13 mouse cellular contexts compared by ENCODE assay signal in the genomic region with DNA sequence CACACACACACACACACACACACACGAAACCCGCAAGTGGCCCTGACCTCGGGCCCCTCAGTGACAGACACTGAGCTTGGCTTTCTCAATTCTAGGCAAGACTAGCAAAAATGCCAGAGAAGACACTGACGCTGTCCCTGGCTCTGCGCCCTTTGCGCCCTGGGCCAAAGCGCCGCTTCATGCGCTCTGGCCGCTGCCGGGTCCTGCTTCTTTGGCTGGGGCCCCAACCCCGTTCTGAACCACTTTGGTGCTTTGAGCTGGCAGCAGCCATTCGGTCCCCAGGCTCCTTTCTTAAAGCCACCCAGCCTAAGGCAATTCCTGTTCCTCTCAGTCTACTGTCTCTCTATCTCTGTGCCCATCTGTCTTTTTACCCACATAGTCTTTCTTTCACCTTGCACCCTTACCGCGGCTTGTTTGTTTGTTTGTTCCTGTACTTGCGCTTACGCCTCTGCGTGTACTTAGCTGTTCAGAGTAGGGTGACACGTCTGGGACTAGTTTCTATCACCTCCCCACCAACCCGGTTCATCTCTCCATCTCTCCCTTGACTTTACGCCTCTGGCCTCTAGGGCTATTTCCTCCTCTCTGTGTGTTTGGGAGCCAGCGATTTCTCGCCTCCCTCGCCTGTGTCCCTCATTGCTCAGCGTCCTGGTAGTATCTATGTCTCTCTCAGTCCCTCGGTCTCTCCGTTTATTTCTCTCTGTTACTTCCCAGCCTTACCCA. TPM values are rescaled to one million over a fixed set of nuclear protein-coding genes. Genes with fewer than 3 reads are reported as not detected.
A peak's percentile ranks its signal among the peaks of the same experiment; 100 is the strongest.
DNase-seq lines count a peak whose midpoint lies in the region; ATAC-seq and TF ChIP-seq lines count a peak whose summit lies in the region.
"Had no signal": no experiment of that assay in that cellular context is flagged by ENCODE, and none has a peak within 500 bp of the region (broad histone marks: within the 10 kb centered on the region; RNA-seq: fewer than 3 reads in every experiment).

No protein-coding gene starts in this region.

- peak overlapping the region; percentile 71; the same call in 1 of the 2 replicates for H3K4me2 ChIP-seq in heart, embryonic 13.5 days
- H3K4me2 ChIP-seq in hindbrain, embryonic 11.5 days (replicated peaks; ENCODE audit: low read depth, low read length), result peak overlapping the region; percentile 49
- peak overlapping the region; percentile 72 for H3K4me2 ChIP-seq in midbrain, embryonic 14.5 days (ENCODE audit: low read length)

- no peaks in the 10 kb centered on the region for H3K9me3 ChIP-seq in heart, embryonic 13.5 days
- H3K9me3 ChIP-seq in hindbrain, embryonic 11.5 days (ENCODE audit: control insufficient read depth, low read length), result no peaks in the 10 kb centered on the region
- H3K9me3 ChIP-seq in midbrain, embryonic 14.5 days (ENCODE audit: control insufficient read depth, low read length), result no peaks in the 10 kb centered on the region
- H3K9me3 ChIP-seq: limb, embryonic 15.5 days had no signal

- DNase-seq in heart, postnatal 14 days, result no peak
- peak; percentile 46 for DNase-seq in brain, embryonic 14.5 days (ENCODE audit: low read depth)
- DNase-seq in hindbrain, embryonic 11.5 days (ENCODE audit: low spot score), result no peak
- DNase-seq in midbrain, embryonic 14.5 days, result peak; percentile 55
- no peak for DNase-seq in spleen, adult 18-20 months
- no peak for DNase-seq in heart, postnatal 10 days
- DNase-seq in frontal cortex, adult 2 months (ENCODE audit: extremely low spot score in 1 of 2, low spot score in 1 of 2), result no peak
- DNase-seq: right cerebral cortex, postnatal 25 days had no signal

- TF ChIP-seq CTCF in brain, embryonic 14.5 days (IDR thresholded peaks at IDR 0.05; ENCODE audit: borderline replicate concordance, extremely low read depth, insufficient read depth, insufficient read length), result no peak

- peak overlapping the region; percentile 48 for H3K4me3 ChIP-seq in heart, embryonic 13.5 days
- peak overlapping the region; percentile 54 for H3K4me3 ChIP-seq in hindbrain, embryonic 11.5 days (ENCODE audit: low read depth, low read length)
- H3K4me3 ChIP-seq in midbrain, embryonic 14.5 days (replicated peaks; ENCODE audit: low read depth, low read length), result peak overlapping the region; percentile 44

- no peak overlapping the region for H3K9ac ChIP-seq in heart, embryonic 13.5 days
- H3K9ac ChIP-seq in hindbrain, embryonic 11.5 days (ENCODE audit: low read depth, low read length), result peak overlapping the region; percentile 73
- peak overlapping the region; percentile 92 for H3K9ac ChIP-seq in midbrain, embryonic 14.5 days (replicated peaks; ENCODE audit: low read length)
- H3K9ac ChIP-seq: limb, embryonic 15.5 days had no signal

- no peak for ATAC-seq in heart, embryonic 13.5 days (ENCODE audit: extremely low read depth, insufficient number of reproducible peaks, low FRiP score, low TSS enrichment)
- no peak for ATAC-seq in hindbrain, embryonic 11.5 days (ENCODE audit: low FRiP score)
- ATAC-seq in midbrain, embryonic 14.5 days (ENCODE audit: low FRiP score, low TSS enrichment), result no peak

- WGBS in heart, embryonic 13.5 days, result 2% methylated on average over 27 of the region's 27 CpGs
- WGBS in hindbrain, embryonic 11.5 days, result 1% methylated on average over 27 of the region's 27 CpGs
- WGBS in midbrain, embryonic 14.5 days, result 3% methylated on average over 27 of the region's 27 CpGs

- no peak for TF ChIP-seq POLR2A in brain, embryonic 14.5 days (IDR thresholded peaks at IDR 0.05; ENCODE audit: borderline replicate concordance, extremely low read depth, insufficient read depth, insufficient read length, poor library complexity, severe bottlenecking)

- intact Hi-C loops in heart, postnatal 14 days (cut with DNase I), result no loop called here
- intact Hi-C loops in heart, postnatal 10 days (cut with DNase I), result no loop called here

- H3K36me3 ChIP-seq in heart, embryonic 13.5 days, result no peaks in the 10 kb centered on the region
- H3K36me3 ChIP-seq in hindbrain, embryonic 11.5 days (ENCODE audit: control insufficient read depth, insufficient read depth, low read length), result no peaks in the 10 kb centered on the region
- peaks cover 22% of the 10 kb centered on the region for H3K36me3 ChIP-seq in midbrain, embryonic 14.5 days (ENCODE audit: control insufficient read depth, insufficient read depth, low read length)
- H3K36me3 ChIP-seq: limb, embryonic 15.5 days had no signal

- H3K27ac ChIP-seq in heart, embryonic 13.5 days (replicated peaks), result no peak overlapping the region
- H3K27ac ChIP-seq in hindbrain, embryonic 11.5 days (ENCODE audit: low read depth, low read length), result peak overlapping the region; percentile 91
- H3K27ac ChIP-seq in midbrain, embryonic 14.5 days (replicated peaks; ENCODE audit: low read depth, low read length), result peak overlapping the region; percentile 97
- H3K27ac ChIP-seq: limb, embryonic 15.5 days had no signal

- H3K4me1 ChIP-seq in heart, embryonic 13.5 days, result peaks cover 31% of the 10 kb centered on the region
- H3K4me1 ChIP-seq in hindbrain, embryonic 11.5 days (replicated peaks; ENCODE audit: control insufficient read depth, insufficient read depth, low read length), result peaks cover 18% of the 10 kb centered on the region
- H3K4me1 ChIP-seq in midbrain, embryonic 14.5 days (ENCODE audit: control insufficient read depth, insufficient read depth, low read length), result peaks cover 18% of the 10 kb centered on the region; the same call in 1 of the 2 replicates

- H3K27me3 ChIP-seq in heart, embryonic 13.5 days (replicated peaks), result peaks cover 96% of the 10 kb centered on the region
- H3K27me3 ChIP-seq in hindbrain, embryonic 11.5 days (ENCODE audit: control insufficient read depth, insufficient read depth, low read length), result peaks cover 56% of the 10 kb centered on the region
- peaks cover 45% of the 10 kb centered on the region for H3K27me3 ChIP-seq in midbrain, embryonic 14.5 days (ENCODE audit: control insufficient read depth, insufficient read depth, low read length)

RNA-seq across cellular contexts. Expression of a gene that starts 7.7 kb away (rescaled TPM):
- not detected in 2 replicates for polyA plus RNA-seq in heart, embryonic 13.5 days (2015; fragmentation: Nextera tagmentation; extraction: Ambion mirVana)
- total RNA-seq in heart, postnatal 14 days (2021), result not detected
- polyA plus RNA-seq in brain, embryonic 14.5 days (2012; rRNA removed), result 9.3 and 30.0 TPM in 2 replicates
- polyA plus RNA-seq in hindbrain, embryonic 11.5 days (2014; fragmentation: Nextera tagmentation; extraction: Ambion mirVana), result 36.1 and 41.6 TPM in 2 replicates
- 34.1 and 44.9 TPM in 2 replicates for polyA plus RNA-seq in midbrain, embryonic 14.5 days (2014; fragmentation: Nextera tagmentation; extraction: Ambion mirVana)
- not detected for total RNA-seq in heart, postnatal 10 days (2021)
- polyA plus RNA-seq in frontal cortex, adult 2 months (2012; rRNA removed), result 0.23 and 0.40 TPM in 2 replicates
- total RNA-seq: common myeloid progenitor, adult 5-6 weeks; granulocyte monocyte progenitor cell, adult 5-6 weeks had no signal
- polyA plus RNA-seq: kidney, embryonic 14.5 days; limb, embryonic 15.5 days had no signal

RNA-seq across cellular contexts. Expression of a gene that starts 33.5 kb away (rescaled TPM):
- polyA plus RNA-seq in heart, embryonic 13.5 days (2015; fragmentation: Nextera tagmentation; extraction: Ambion mirVana), result 10.9 and 11.3 TPM in 2 replicates
- total RNA-seq in heart, postnatal 14 days (2021), result 10 to 100 TPM in 1 of 2 experiments, 1 to 10 TPM in 1; 8.7 to 10.9 TPM
- 8.6 and 8.9 TPM in 2 replicates for polyA plus RNA-seq in brain, embryonic 14.5 days (2012; rRNA removed)
- 5.8 and 6.7 TPM in 2 replicates for polyA plus RNA-seq in hindbrain, embryonic 11.5 days (2014; fragmentation: Nextera tagmentation; extraction: Ambion mirVana)
- polyA plus RNA-seq in midbrain, embryonic 14.5 days (2014; fragmentation: Nextera tagmentation; extraction: Ambion mirVana), result 6.0 TPM in 2 replicates
- 10 to 100 TPM in 1 of 2 experiments, 1 to 10 TPM in 1; 9.1 to 11.2 TPM for total RNA-seq in heart, postnatal 10 days (2021)
- polyA plus RNA-seq in frontal cortex, adult 2 months (2012; rRNA removed), result 6.9 and 7.1 TPM in 2 replicates

RNA-seq across cellular contexts. Expression of a gene that starts 37.2 kb away (rescaled TPM):
- polyA plus RNA-seq in heart, embryonic 13.5 days (2015; fragmentation: Nextera tagmentation; extraction: Ambion mirVana), result 0.25 TPM in 1 of 2 replicates, not detected in the other
- not detected for total RNA-seq in heart, postnatal 14 days (2021)
- not detected in 2 replicates for polyA plus RNA-seq in brain, embryonic 14.5 days (2012; rRNA removed)
- polyA plus RNA-seq in hindbrain, embryonic 11.5 days (2014; fragmentation: Nextera tagmentation; extraction: Ambion mirVana), result not detected in 2 replicates
- 0.55 TPM in 1 of 2 replicates, not detected in the other for polyA plus RNA-seq in midbrain, embryonic 14.5 days (2014; fragmentation: Nextera tagmentation; extraction: Ambion mirVana)
- total RNA-seq in heart, postnatal 10 days (2021), result not detected
- polyA plus RNA-seq in frontal cortex, adult 2 months (2012; rRNA removed), result 0.40 TPM in 1 of 2 replicates, not detected in the other
- total RNA-seq: common myeloid progenitor, adult 5-6 weeks; granulocyte monocyte progenitor cell, adult 5-6 weeks had no signal
- polyA plus RNA-seq: kidney, embryonic 14.5 days had no signal

Comparison
In these comparisons a context has a peak if more than half of its experiments do, and no peak if none do; other contexts are left out.
1. DNase-seq: peak in brain, embryonic 14.5 days (single experiment) and midbrain, embryonic 14.5 days (single experiment); none in heart, postnatal 14 days (0 of 2), hindbrain, embryonic 11.5 days (single experiment), spleen, adult 18-20 months (0 of 2), heart, postnatal 10 days (0 of 2) and frontal cortex, adult 2 months (0 of 2).
2. Peak in every context shown above with its lines, with median percentiles within 50 percentile points of each other: H3K4me2 ChIP-seq and H3K4me3 ChIP-seq.